Mouse (Mus musculus): Measurements from ENCODE around the gene Map4k4.

The Map4k4 gene

DNA sequence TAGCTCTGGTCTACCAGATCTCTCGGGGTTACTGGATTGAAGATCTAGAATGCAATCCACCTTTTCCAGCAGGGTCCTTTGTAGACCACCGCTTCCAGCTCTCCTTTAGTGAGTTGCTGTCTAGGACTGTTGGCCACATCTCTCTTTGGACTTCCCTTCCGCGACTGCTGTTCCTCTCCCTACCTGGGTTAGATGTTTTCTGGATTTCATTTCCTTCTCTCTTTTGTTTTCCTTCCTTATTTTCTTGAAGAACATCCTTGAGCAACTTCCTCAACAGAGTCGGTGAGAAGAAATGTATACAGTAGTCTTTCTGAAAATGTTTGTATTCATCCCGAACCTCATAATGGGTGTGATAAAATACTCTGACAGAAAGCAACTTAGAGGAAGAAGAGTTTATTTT lies 137.1 kb downstream of the Map4k4 start:
- DNase-seq (ENCODE audit: low spot score), result no peak

DNA sequence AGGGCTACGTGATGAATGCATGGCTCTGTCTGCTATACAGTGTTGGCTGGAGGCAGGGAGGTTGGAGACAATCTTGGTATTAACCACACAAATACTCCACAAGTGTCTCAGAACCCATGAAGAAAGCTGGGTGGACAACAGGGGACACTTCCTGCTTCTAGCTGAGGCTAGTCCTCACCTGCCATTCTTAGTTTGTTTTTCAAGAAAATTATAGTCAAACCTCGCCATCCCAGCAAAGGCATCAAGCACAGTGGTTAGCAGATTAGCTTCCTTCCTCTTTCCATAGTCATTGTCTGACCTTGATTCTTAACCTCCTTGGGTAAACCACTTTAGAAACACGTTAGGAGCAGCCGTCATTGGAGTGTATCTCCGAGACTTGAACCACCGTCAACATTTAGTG lies 145.0 kb downstream of the Map4k4 start:
- DNase-seq (ENCODE audit: low spot score), result no peak

DNA sequence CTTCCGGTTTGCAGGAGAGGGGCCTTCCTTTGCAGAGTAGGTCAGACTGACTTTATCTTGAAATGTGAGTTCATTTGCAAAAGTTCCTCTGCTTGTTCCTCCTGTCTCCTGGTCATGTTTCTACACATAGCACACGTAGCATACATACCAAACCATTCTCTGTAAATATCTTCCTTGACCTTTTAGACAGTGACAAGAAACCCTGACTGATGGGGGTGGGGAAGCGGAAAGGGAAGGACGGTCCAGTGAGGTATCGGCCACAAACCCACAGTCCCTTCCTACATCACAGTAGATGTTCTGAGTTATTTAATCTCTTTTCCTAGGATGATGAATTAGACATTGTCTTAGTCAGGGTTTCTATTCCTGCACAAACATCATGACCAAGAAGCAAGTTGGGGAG lies 145.9 kb downstream of the Map4k4 start:
- no peak for DNase-seq (ENCODE audit: low spot score)

DNA sequence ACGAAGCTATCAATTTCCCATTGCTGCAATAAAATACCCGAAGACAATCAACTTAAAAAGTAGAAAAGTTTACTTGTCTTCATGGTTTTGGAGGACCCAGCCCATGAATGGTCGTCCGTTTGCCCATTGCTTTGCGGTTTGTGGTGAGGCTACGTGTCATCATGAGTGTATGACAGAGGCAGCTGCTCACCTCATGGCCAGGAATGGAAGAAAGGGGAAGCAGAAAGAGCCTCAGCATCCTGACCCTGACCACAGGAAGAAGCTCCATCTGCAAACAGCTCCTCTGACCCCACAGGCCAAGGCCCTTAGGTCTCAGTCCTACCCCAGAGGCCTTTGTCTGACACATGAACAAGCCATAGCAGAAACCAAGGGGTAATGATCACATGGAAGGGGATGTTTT lies 150.4 kb downstream of the Map4k4 start:
- DNase-seq (ENCODE audit: low spot score), result no peak

DNA sequence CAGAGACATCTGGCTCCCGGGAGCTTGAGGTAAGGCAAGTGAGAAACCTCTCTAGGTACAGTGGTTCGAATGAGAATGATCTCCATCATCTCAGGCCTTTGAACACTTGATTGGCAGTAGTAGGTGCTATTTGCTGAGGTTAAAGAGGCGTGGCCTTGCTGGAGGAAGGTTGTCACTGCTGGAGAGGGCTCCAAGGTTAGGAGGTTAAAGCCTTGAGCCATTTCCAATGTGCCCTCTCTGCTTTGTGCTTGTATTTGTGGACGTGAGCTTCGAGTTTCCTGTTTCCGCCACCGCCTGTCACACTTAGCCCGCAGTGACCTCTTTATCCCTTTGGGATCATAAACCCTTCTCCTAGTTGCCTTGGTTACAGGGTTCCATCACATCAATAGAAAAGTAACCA lies 151.4 kb downstream of the Map4k4 start:
- DNase-seq (ENCODE audit: low spot score), result no peak

DNA sequence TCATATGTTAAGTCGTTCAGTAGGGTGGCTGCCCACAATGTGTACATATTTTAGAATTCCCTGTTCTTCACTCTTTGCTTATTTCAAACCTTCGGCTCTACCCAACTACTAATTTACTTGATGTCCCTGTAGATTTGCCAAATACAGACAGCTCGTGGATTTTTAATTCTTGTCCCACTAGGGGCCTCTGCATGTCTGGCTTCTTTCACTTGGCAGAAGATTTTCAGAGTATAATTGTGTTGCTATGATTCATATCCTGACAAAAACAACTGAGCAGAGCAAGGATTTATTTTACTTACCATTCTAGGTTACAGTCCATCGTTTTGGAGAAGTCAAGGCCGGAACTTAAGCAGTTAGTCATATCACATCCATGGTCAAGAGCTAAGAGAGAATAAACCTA lies 152.4 kb downstream of the Map4k4 start:
- no peak for DNase-seq (ENCODE audit: low spot score)

DNA sequence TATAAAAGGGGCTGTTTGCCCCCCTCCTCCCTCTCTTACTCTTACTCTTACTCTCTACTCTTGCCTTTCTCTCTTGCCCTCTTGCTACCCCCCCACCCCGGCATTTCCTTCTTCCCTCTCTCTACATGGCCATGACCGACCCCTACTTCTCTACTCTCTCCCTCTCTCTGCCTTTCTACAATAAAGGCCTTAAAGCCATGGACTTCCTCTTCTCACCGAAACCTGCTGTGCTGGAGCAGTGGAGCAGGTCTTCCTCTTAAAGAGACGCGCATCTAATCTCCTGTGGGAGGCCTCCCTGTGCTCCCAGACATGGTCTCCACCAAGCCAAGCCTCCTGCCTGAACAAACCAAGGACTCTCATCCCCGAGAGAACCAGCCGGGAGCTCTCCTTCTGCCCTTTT lies 154.3 kb downstream of the Map4k4 start:
- DNase-seq (ENCODE audit: low spot score), result no peak

DNA sequence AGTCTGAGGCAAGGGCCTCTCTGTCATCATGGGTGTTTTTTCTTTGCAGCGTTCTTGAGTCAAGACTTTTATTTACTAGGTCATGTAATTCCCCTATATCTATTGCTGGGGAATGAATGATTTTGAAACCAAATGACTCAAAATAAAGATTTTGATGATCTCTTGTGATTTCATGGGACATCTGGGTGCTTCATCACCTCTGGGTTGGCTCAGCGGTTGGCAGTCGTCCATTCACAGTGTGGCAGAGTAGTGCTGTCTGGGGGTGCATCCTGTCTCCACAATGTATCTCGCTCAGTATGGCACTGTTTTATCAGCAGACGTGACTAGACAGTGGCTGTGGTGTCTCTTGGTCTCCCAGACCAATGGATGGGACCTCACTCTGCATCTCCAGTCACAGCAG lies 155.2 kb downstream of the Map4k4 start:
- DNase-seq (ENCODE audit: low spot score), result no peak

DNA sequence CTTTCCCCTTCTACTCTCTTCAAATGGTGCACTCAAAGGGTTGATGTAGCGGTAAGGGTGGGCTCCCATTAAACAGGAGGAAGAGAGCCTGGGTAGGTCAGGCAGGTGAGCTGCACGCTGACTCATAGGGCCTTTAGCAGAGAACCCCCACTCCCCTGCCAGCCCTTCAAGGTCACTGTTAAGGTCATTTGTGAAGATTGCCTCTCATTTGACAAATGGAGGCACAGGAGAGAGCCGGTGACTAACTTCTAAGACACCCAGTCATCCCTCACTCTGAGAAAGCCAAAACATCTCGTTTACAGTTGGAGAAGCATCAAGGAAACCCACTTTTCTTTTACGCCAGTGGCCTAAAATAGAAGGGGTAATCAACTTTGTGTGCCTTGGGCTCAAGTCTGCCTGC lies 156.6 kb downstream of the Map4k4 start:
- DNase-seq (ENCODE audit: low spot score), result no peak

DNA sequence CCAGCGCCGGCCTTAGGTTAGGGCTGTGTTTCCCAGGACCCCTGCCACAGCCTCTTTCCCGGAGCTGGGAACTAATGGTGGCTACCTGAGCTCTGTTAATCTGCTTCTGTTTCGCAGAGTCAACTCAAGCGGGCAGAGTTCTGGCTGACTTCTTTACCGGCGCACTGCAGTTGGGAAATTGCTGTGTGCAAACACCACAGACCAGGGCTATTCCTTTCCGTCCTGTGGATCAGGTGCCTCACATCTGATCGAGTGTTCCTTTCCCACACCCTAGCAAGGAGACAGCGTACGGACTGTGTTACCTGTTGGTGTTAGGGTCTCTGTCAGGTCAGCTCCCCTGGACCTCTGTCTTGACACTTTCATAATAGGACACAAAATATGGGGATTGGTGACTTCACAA lies 157.3 kb downstream of the Map4k4 start:
- no peak for DNase-seq (ENCODE audit: low spot score)

DNA sequence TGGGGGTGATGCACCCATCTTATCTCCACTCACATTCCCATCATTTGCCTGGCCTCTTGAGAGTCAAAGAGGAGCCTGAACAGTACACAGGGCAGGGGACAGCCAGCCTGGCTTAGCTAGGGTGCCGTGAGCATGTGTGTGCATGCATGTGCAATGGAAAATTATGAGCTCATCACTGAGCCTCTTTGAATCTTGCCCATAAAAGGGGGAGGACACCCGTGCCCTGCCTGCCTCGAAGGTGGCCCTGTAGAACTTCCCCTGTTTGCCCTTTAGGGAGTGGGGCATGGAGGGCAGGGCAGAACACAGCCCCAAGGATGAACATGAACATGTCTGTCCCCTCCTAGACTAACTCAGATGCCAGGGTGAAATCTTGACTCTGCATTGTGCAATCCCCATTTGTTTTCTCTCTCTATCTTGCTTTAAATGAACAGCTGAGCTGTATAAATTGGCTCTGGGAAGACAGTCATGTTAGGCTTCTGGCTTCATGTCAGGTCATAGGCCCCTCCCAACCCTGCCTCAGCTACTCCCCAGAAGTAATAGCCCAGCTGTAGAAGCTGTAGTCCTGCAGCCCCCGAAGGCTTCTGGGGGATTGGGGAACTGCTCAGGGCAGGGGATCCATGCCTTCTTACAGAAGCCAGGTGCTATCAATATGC lies 158.5 kb downstream of the Map4k4 start:
- no peak for DNase-seq (ENCODE audit: low spot score)

DNA sequence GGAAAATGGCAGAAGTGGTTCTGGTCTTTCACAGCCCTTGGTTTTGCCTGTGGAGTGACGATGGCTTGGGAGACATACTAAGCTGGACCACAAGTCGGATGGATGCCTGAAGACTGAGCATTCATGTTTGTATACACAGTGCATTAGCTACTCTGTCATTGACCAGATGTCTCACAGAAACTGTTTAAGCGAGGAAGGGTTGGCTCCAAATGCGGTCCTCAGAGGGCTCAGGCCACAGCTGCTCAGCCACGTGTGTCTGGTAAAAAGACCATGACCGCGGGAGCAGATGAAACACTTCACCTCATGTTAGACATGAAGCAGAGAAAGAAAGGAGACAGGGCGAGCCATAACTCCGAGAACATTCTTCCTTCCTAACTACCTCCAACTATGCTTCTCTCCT lies 160.6 kb downstream of the Map4k4 start:
- DNase-seq (ENCODE audit: low spot score), result no peak

DNA sequence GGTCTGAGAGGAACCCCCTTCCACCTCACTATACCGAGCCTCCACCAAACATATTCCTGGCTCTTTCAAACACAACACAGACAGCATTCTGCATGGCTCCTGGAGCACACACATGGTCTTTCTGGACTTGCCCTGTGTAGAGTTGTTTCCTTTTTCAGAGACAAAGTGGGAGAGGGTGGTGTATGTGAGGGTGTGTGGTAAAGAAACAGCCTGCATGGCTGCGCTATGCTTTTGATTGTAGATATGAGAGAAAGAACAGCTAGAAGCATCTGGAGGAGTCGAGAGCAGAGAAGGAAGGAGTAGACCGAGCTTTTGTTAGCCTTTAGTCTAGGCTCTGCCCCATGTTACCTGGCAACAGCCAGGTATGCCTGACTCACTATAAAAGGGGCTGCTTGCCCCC lies 162.7 kb downstream of the Map4k4 start:
- no peak for DNase-seq (ENCODE audit: low spot score)

DNA sequence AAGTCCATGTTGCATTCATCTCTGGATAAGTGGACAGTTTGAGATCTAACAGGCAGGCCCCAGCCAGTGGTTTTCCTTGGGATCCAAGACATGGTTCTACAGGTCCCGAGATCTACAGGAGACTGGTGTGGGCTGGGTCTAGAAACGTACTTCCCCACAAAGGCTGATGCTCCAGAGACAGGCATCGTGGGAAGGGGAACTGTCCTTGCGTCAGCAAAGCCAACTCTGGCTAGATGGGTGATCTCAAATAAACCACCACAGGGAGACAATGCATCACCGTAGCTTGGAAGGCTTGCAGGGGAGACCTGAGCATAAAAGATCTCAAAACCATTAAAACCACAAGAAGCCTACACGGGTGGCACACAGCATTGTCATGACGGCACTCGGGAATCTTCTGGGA lies 163.8 kb downstream of the Map4k4 start:
- DNase-seq (ENCODE audit: low spot score), result no peak

DNA sequence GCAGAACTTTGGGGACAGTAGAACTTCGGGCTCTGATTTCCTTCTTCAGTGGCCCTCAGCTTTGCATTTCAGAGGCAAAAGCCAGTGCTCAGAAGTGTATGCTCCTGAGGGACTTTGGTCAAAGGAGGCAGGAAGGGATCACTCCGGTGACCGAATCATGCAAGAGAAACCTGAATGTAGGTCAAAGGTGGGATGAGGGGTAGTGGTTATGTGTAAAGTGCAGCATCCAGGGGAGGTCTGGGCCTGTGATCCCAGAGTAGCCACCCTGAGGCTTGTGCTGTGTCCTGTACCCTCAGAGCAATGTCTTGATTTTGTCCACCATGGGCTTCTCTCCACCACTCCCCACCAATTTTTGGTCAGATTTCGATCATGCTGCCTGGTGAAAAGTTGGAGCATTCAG lies 171.8 kb downstream of the Map4k4 start:
- DNase-seq (ENCODE audit: low spot score), result no peak

DNA sequence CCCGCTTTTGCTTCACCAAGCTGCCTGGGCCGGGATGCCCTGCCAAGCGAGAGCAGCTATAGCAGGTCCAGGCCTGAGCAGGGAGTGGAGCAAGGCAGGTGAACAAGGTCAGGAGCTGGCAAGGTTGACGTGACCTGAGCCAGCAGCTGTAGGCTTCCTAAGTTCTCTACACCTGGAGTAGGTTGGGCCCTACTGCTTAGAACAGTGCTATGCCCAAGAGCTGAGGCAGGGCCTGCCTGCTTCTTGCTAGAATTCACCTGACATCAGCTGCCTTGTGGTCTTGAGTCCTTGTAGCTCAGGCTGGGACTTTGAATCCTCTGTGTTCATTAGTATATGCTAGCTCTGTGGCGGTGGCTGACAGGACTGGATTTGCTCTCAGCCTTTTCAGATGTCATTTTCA lies 173.1 kb downstream of the Map4k4 start, which contains the start of gene Il1r2:
Gene Il1r2 (plus strand): TSS at position 301 of the 400 bp plus-strand sequence.
- no peak for DNase-seq (ENCODE audit: low spot score)
